Mouse (Mus musculus): Measurements from ENCODE around the gene Sugp2. TPM values are rescaled to one million over a fixed set of nuclear protein-coding genes. Genes with fewer than 3 reads are reported as not detected.
"Not testable (repeated sequence)": the region's sequence is repeated elsewhere in the genome, so short reads cannot be mapped to it uniquely, and the experiment has no call there.

Sugp2 gene
- 10 to 100 TPM; 43.1 to 45.0 TPM for total RNA-seq (2021)
- long read RNA-seq, experiment 1, transcript Sugp2-201 (11 exons, 3,874 nt) = major isoform, 7 of 16 reads
- long read RNA-seq, experiment 1, partial matches to known transcripts = 6 of 16 reads
- long read RNA-seq, experiment 1, other reads (novel, unspliced or antisense) = 3 of 16 reads
- long read RNA-seq, experiment 2, transcript Sugp2-201 (11 exons, 3,874 nt) = major isoform, 14 of 31 reads
- long read RNA-seq, experiment 2, partial matches to known transcripts = 7 of 31 reads
- long read RNA-seq, experiment 2, other reads (novel, unspliced or antisense) = 10 of 31 reads

DNA sequence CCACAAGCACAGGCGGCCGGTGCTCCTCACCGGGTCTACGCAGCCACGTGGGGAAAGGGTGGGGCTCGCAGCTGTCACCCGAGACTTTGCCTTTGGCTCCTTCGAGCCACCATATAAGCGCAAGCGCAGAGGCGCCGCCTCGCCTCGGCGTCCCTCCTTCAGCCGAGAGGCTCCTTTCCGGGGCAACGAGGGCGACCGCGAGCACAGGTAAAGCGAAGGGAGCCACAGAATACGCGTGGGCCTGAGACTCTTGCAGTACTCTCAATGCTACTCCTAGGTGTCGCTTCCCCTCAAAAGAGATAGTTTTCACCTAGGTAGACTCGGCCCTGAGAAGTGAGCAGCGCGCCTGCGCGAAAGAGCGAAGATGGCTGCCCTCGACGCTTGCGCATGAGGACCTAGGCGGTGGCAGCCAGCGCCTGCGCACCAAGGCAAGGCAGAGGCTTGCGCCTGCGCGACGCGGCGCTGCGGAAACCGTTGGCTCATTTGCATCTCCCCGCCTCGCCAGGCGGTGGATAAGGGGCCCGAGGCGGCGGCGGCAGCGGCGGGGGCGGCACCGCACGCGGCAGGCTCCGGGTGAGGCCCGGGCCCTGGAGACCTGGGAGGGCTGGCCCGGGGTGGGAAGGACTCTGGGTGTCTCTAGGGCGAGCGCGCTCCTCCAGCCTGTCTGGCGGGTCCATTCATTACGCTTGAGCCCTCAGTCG lies at the start of gene Sugp2, which contains the start of gene Armc6:
TSS of gene Sugp2 (plus strand) at position 147 of the 701 bp plus-strand sequence.
TSS of gene Armc6 (minus strand) at position 387 of the 701 bp plus-strand sequence.
- DNase-seq = peak; percentile 94

DNA sequence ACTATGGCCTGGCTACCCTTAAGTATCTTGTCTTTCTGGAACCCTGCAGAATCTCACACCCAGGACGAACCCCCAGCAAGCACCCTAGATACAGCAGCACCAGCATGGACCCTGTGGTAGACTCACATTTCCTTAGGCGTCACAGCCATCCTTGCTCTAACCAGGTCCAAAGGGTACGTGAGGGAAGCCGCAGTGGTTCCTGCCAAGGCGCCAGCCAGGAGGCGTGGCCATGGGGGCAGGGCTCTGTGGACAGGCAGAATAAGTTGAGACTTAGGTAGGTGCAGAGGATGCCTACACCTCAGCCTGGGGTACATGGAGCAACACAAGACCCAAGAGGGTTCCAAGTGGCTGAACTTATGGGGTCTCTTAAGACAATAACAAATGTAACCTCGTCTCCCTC lies 45.3 kb upstream of the Sugp2 start:
- no peak for DNase-seq

DNA sequence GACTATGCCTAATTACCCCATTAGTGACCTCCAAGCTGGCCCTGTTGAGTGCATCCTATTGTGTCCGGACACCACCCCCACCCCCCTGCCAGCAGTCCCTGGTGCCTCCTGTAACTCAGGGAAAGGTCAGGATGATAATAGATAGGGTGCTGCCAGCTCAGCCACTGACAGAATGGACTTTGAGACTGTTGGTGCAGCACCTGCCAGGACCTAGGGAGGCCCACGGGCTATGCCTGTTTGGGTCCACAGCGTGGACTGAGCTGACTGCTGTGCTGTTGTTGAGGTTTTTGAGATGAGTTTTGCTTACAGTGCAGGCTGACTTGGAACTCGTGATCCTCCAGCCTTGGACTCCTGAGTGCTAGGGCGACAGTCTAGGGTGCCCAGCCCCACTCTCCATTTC lies 40.8 kb upstream of the Sugp2 start:
- DNase-seq = no peak

DNA sequence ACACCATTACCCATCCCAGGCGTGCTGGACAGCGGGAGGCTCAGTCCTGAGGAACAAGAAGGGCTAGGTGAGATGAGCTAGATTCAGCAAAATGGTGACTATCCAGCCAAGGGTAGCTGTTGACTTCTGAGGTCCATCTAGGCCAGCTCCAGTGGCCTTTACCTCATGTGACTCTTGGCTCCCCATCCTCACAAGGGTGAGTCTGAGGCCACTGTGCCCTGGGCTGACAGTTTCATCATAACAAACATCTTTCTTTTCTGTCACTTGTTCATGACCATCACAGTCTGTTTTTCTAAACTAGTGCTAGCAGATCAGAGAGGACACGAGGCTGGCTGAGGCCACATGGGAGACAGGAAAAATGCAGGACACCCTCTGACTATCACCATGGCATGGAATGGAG lies 39.8 kb upstream of the Sugp2 start:
- no peak for DNase-seq

DNA sequence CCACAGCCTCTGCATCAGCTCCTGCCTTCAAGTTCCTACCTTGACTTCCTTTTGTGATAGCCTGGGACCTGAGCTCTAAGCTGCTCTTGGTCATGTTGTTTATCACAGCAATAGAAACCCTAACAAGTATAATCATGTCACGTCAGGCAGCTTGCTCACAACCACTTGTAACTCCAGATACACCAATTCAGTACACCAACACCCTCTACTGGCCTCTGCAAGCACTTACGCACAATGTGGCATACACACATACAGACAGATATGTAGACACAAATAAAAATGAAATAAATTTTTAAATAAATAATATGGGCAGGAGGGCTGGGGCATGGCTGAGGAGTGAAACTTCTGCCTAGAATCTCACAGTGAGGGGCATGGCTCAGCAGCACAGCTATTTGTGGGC lies 38.3 kb upstream of the Sugp2 start:
- no peak for DNase-seq

DNA sequence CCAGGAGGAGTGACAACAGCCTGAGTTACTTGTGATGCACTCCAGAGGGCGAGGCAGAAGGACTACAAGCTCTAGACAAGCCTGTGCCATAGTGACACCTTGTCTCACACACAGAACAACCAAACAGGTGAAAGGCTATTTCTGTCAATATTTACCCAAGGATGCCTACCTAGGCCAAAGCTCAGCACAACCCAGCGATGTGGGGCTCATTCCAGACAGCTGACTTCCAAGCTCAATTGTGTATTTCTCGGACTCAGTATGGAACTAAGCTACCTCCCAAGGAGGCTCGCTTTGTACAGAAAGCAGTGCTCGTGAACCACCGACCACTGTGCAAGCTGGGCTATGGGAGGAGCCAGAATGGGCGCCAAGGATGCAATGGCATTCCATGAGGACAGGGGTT lies 36.4 kb upstream of the Sugp2 start:
- no peak for DNase-seq

DNA sequence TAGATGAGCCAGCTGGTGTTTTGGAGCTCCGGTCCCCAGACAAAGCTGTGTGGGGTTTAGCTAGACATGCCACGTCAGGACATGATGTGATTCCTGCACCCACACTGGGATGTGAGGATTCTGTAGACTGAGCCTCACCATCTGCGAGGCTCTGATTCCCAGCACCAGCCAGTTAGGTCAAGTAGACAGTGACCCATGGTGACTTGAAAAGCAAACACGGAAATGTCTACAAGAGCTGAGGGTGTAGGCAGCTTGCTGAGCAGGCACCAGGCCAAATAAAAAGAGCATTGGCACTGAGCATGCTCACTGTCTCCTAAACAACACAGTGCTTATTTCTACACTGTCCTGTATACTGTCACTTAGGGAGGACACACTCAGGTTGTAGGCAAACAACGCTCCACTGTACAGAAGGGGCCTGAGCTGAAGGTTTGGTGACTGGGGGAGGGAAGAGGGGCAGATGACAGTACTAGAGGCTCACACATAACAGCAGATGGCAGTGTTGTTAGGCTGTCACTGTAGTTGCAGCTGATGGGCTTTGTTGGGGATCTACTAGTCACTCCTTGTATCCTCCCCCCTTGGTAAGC lies 33.8 kb upstream of the Sugp2 start:
- no peak for DNase-seq

DNA sequence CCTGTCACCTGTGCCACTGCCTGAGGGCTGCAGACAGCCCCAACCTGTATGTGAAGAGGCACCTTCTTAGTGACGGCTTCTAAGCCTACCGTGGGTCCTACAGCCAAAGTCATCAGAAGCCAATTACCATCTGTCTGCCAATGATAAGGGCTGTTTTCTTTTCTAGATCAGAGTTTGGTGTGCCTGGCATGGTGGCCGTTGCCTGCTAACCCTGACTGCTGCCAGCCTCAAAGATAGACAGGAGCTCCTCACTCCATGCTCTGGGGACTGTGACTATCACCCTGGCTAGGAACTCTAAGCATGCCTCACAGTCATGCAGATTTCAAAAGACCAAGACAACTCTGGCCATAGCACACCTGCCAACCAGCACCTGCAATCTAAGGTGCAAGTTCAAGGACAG lies 32.6 kb upstream of the Sugp2 start:
- DNase-seq = no peak

DNA sequence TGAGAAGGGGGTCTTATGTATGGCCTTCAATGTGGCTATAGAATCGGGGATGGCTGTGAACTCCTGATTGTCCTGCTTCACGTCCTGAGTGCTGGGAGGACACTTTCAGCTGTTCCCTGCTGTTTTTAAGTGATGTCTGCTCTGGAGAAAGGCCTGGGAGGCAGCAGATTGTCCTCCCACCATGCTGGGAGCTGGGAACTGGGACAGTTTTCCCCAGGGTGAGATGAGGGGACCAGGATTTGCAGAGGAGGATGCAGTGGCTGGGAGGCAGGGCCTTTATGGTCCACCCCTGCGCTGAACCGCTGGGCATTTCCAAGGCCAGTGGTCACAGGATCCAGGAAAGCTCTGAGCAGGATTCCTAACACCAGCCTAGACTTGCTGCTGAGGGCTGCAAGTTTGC lies 31.0 kb upstream of the Sugp2 start:
- no peak for DNase-seq

DNA sequence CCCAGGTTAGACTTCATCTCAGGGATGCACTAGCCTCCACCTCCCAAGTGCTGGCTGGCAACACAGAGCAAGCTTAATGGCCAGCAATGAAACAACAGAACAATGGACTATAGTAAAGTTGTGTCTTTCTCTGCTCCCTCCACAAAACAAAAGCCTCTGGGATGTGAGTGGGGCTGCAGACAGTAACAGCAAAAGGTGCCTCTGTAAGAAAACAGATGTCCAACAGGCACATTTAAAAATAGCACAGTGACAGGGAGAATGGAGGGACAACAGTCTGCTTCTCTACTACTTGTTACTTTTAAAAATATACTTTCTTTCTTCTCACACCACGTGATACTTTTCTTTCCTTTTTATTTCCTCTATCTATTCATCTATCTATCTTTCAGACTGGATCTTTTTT lies 29.3 kb upstream of the Sugp2 start:
- no peak for DNase-seq

DNA sequence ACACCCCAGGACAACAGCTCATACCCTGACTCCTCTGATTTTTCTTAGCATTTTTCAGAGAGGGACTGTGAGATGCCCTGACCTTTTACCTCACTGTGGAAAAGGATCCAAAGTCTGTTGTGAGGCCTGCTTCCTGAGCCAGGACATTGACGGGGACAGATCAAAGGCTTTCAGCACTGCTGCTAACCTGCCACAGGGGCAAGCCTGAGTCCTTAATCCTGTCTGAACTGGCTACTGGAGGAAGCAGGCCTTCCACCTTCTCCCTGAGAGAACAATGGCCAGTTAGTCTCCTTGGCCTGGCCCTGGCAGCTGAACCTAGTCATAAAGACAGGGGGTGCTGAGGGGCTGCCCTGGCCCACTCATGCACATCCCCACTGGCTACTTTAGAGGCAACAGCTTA lies 25.9 kb upstream of the Sugp2 start:
- DNase-seq = no peak

DNA sequence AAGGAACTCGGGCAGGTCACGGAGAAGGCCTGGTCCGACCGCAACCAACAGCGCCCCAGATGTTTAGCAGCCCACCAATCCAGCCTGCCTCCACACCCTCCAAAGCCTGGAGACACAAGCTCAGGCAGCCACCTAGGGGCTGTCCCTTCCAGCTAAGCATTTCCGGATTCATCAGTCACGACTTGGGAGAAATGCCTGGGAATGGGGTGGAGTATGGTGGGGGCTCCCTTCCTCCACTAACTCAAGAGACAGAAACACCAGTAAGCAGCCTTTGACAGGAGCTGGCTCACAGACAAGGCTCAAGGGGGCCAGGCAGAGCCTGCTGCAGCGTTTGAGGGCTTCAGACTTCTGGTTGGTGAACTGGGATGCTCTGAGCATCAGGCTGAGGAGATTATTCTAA lies 23.5 kb upstream of the Sugp2 start:
- DNase-seq = no peak

DNA sequence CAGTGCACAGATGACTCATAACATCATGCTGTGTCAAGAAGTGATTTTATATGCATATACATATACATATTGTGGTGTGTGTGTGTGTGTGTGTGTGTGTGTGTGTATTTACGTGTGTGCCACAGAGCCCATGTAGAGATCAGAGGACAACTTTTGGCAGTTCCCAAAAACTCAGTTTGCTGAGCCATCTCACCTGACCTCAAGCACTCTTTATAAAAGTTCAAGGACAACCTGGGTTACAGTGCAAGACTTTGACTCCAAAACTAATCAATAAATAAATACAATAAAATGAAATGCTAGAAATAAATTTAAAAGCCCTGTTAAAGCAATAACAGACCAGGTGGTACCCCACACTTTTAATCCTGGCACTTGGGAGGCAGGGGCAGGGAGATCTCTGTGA lies 22.8 kb upstream of the Sugp2 start:
- DNase-seq = no peak

DNA sequence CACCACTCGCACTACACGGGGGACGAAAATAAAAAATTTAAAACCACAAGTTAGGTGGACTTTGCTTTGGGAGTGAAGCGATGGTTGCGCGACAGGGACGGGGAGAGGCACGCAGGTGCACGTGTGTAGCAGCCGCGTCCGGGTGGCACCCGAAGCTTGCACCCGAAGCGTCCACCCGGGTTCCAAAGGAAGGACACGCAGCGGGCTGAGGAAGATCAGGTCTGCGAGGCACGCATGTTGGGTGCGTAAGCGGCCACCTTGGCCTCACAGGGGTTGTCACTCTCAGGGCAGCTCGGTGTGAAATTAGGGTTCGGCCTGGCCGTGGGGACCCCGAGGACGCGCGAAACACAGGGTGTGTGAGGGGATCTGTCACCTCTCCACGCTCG lies 22.3 kb upstream of the Sugp2 start:
- no peak for DNase-seq

DNA sequence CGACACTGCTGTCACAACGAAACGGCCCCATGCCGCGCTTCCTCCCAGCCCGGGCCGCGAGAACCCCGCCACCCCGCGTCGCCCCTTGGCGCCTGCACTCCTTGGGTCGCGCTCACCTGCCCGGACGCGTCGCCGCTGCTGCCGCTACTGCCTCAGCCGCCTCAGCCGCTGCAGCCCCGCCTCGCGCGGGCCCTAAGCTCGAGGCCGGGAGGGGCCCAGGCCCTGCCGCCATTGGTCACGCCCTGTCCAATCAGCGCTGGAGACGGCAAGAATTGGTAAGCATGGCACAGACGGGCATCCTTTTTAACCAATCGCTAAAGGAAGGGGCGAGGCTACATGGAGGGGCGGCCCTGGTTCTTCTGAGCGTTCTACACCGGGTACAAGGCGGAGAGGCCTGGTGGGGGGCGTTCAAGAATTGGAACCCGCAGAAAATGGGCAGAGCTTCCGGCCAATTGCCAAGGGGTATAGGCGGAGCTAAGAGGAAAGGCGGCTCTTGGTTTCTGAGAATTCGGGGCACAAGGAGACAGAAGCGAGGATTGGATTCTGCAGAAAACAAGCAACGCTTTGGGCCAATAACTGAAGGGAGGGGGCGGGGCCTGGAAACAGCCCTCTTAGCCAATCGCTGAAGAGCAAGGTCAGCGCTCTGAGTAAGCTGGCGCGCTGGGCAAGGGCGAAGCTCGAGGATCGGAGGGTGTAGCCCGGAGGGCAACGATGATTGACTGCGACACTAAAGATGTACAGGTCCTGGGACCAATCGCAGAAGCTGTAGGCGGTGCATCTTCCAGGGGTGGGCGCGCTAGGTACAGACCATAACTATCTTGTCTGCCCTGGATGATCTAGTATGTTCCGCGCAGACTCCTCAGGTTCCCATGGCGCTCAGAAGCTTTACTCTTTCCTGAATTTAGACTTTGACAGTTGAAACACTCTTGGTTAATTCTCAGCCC lies 21.6 kb upstream of the Sugp2 start, which contains the start of gene Slc25a42:
TSS of gene Slc25a42 (minus strand) at position 194 of the 944 bp plus-strand sequence.
- peak; percentile 99 for DNase-seq

DNA sequence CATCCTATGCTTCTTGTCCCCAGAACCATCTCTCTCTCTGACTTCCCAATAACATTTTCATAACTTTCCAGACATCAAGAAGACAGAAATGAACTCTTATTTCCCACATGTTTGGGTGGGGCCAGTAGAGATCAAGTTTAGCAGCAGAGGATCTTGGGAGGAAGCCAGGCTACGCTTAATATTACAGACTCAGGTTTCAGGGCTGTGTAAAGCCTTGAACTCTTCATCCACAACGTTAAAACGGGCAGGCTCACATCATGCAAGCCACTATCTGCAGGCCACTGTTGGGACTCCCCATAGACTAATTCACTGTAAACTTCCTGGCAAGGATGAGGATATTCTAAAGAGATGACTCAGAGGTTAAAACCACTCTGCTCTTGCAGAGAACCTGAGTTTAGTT lies 19.6 kb upstream of the Sugp2 start:
- no peak for DNase-seq

DNA sequence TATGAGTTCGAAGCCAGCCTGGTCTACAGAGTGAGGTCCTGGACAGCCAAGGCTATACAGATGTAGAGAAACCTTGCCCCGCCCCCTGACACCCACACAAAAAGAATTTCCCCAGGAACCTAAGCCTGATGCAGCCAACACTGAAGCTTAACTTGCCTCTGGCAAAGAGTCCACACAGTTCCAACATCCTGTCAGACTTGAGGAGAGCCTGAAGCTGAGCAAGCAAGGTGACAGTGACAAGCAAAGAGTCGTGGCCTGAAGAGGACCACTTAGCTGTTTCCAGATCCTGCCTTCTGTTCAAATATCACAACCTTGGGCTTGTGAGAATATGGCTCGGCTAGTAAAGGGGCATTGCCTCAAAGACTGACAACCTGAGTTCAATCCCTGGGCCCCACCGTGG lies 18.9 kb upstream of the Sugp2 start:
- DNase-seq = no peak

DNA sequence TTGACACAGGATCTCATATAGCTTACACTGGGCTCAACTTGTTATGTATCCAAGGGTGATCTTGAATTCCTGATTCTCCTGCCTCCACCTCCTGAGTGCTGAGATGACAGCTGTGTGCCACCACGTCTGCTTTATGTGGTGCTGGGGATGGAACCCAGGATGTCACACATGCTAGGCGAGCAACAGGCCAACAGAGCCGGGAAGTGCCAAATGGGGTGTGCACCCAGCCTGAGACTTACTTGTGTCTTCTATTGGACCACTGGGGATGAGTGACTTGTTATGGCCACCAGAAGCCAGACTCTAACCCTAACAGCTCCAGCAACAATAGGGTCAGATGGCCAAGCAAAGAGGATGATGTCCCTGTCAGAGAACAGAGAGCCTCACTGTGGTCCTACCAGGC lies 17.9 kb upstream of the Sugp2 start:
- not testable (repeated sequence) for DNase-seq

DNA sequence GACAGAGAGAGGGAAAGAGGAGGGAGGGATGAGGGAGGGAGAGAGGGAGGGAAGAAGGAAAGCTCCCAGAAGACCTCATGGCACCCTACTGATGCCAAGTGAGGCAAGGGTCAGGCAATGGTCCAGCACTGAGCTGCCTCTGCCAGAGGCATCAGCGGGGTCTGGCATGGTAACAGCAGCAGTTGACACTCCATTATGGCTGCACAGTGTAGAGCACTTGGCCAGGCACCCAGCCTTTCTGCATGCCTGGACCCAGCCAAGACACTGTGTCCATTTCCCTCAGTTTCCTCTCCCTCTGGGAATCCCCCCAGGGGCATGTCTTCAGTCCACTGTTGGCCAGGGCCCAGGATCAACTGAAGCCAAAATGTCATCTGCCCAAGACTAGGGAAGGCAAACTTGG lies 17.5 kb upstream of the Sugp2 start:
- DNase-seq = peak; percentile 79

DNA sequence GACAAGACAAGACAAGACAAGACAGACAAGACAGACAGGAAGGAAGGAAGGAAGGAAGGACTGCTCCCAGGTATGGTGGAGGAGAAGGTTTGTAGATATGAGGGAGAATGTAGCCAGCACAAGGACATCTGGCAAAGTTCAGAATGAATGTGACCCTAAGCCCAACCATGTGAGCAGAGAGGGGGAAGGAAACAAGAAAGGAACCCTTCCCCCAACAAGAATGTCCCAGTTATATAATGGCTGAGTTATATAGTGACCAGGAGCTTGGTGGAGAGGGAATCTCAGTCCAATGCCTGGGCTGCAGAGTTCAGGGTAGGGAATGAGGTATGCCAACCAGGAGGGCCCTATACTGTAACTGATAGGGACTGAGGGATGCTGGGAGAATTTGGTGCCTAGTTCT lies 16.6 kb upstream of the Sugp2 start:
- DNase-seq = no peak

DNA sequence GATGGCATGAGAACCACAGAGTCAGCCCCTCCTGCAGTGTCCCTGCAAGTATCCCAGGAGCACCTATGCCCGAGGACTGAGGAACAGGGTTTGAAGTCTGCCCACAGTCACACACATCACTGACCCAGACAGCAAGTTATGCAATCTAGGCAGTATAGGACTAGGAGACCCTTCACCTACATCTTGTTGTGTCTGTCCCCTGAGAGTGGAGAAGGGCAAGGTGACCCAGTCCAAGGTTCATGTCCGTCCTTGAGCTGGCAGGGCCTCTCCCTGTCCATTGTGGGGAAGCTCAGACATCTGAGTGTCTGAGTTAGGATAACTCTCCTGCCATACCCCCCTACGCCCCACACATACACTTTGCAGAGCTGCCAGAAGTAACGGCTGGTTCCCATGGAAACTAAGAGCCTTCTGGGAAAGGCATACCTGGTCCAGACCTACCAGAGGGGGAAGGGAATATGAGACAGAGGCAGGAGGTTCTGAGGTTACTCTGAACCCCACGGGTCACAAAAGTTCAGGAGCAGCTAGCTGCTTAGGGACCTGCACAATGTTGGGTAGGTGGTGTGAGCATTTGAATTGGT lies 14.8 kb upstream of the Sugp2 start:
- no peak for DNase-seq

DNA sequence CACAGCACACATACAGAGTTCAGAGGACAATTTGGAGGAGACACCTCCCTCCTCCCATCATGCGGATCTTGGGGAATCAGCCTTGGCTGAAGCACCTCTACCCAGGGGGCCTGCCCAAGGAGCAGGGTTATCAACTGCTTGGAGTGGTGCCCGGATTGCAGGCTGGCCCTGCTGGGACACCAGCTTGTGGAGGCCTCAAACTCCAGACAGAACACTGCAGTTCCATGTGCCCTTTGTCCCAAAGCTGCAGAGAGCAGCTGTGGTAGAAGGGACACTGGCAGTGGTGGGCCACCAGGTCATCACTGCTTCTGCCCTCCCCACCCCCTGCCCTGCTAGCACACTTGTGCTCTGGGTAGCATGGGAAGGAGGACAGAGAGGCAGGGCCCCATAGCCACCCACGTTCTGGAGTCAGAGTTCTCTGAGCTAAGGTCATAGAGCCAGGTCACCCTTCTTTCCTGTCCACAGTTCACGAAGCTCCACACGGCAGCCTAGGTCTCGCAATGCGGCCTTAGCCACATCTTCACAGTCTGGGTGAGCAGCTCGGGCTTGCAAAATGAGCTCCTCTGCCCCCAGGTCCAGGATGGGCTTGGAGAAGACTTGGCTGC lies 13.7 kb upstream of the Sugp2 start:
- DNase-seq = no peak

All from gastrocnemius, postnatal 25 days (tissue).